Comparison of ENCODE assay signal across 8 mouse cellular contexts in genomic region chr16:31878573-31879257, GRCm38 (mm10). TPM values are rescaled to one million over a fixed set of nuclear protein-coding genes. Genes with fewer than 3 reads are reported as not detected.
DNase-seq lines count a peak whose midpoint lies in the region; ATAC-seq lines count a peak whose summit lies in the region.

Gene Meltf (plus strand): TSS chr16:31878810.

- ATAC-seq in common myeloid progenitor, adult 5-6 weeks (replicated peaks; ENCODE audit: low read depth, poor library complexity, severe bottlenecking), result peak; percentile 88

- DNase-seq in B cell, adult 2 months, result peak; percentile 75 to 76
- DNase-seq in T-cell, adult 2 months (ENCODE audit: low spot score), result peak; percentile 30
- DNase-seq in heart, adult 8-10 months (ENCODE audit: low spot score), result peak; percentile 54
- DNase-seq in kidney, adult 9 months, result peak; percentile 77
- peak; percentile 84 for DNase-seq in lung, postnatal 10 days
- DNase-seq in retina, embryonic 14.5 days (ENCODE audit: low spot score), result peak; percentile 88
- no peak for DNase-seq in frontal cortex, postnatal 25 days (ENCODE audit: low spot score in 2 of 2)

RNA-seq across cellular contexts. Expression of gene Meltf, which starts in this region (rescaled TPM):
- total RNA-seq in common myeloid progenitor, adult 5-6 weeks (2017), result not detected in 2 replicates
- total RNA-seq in heart, adult 8-10 months (2022), result not detected

Comparison
In these comparisons a context has a peak if more than half of its experiments do, and no peak if none do; other contexts are left out.
1. Peak in ATAC-seq in common myeloid progenitor, adult 5-6 weeks; RNA of the gene not detected or under 1 TPM.
2. Peak in DNase-seq in heart, adult 8-10 months; RNA of the gene not detected or under 1 TPM.
3. DNase-seq: peak in B cell, adult 2 months (2 of 2), T-cell, adult 2 months (single experiment), kidney, adult 9 months (single experiment), lung, postnatal 10 days (single experiment) and retina, embryonic 14.5 days (single experiment); none in frontal cortex, postnatal 25 days (0 of 2).